Mouse (Mus musculus): ENCODE measurements around the gene Polr3f. TPM values are rescaled to one million over a fixed set of nuclear protein-coding genes. Genes with fewer than 3 reads are reported as not detected.

Gene Polr3f
- polyA plus RNA-seq, 1 experiment from 2014 or later: 6.6 TPM

DNA sequence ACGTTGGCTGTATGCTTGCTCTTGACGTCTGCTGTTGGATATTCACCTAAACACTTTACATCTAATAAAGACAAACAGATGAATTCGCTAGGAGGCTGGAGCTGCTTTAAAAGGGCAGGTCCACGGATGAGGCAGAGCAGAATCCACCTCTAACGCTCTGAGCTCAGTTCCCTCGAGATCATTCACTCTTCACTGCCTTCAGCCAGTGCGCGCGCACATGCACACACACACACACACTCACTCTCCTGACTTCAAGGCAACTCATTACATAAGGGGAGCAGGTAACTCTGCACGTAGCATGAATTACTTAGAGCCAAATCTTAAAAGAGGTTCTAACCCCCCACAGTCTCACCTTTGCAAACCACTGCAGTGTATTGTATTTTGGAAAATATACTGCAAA, 1.7 kb upstream of the Polr3f start:
- Histone ChIP-seq H3K9ac (ENCODE audit: low read depth, low read length) (no peak overlapping the region), H3K36me3 (ENCODE audit: control insufficient read depth, insufficient read depth) (no peaks in the 10 kb centered on the region), H3K27ac (ENCODE audit: low read length) (no peak overlapping the region), H3K4me2 (ENCODE audit: low read depth, low read length) (no peak overlapping the region), H3K4me3 (ENCODE audit: low read depth, low read length) (no peak overlapping the region), H3K4me1 (ENCODE audit: control insufficient read depth, low read depth, low read length) (peaks cover 14% of the 10 kb centered on the region), H3K9me3 (replicated peaks; ENCODE audit: control insufficient read depth, low read length) (no peaks in the 10 kb centered on the region), H3K27me3 (ENCODE audit: control insufficient read depth, insufficient read depth, low read depth, low read length) (peaks cover 10% of the 10 kb centered on the region)
- WGBS (ENCODE audit: insufficient replicate concordance): 50% methylated on average over 10 of the region's 10 CpGs
- ATAC-seq (ENCODE audit: low read depth): no peak

DNA sequence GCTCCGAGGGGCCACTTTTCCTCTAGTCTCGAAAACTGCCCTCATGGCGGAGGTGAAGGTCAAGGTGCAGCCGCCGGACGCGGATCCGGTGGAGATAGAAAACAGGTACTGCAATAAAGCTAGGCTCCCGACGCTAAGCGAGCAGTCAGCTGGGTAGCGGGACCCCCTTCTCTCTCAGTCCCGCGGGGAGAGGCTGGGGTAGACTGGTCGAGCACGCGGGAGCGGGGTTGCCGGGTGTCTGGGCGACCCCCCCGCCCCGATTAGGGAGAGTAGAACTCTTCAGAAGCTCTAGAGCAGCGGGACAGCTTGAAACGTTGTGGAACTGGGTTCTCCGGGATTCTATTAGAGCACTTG, 280 bp downstream of the Polr3f start:
- ATAC-seq (ENCODE audit: low read depth): peak; percentile 11
- H3K4me3 ChIP-seq (ENCODE audit: low read depth, low read length): peak overlapping the region; percentile 81
- H3K27ac ChIP-seq (ENCODE audit: low read length): peak overlapping the region; percentile 86
- H3K4me2 ChIP-seq (ENCODE audit: low read depth, low read length): peak overlapping the region; percentile 96
- no peaks in the 10 kb centered on the region for H3K9me3 ChIP-seq (replicated peaks; ENCODE audit: control insufficient read depth, low read length)
- H3K4me1 ChIP-seq (ENCODE audit: control insufficient read depth, low read depth, low read length): peaks cover 14% of the 10 kb centered on the region
- H3K36me3 ChIP-seq (ENCODE audit: control insufficient read depth, insufficient read depth): peaks cover 3% of the 10 kb centered on the region
- 0% methylated on average over 25 of the region's 25 CpGs for WGBS (ENCODE audit: insufficient replicate concordance)
- H3K9ac ChIP-seq (ENCODE audit: low read depth, low read length): peak overlapping the region; percentile 84
- H3K27me3 ChIP-seq (ENCODE audit: control insufficient read depth, insufficient read depth, low read depth, low read length): peaks cover 10% of the 10 kb centered on the region

DNA sequence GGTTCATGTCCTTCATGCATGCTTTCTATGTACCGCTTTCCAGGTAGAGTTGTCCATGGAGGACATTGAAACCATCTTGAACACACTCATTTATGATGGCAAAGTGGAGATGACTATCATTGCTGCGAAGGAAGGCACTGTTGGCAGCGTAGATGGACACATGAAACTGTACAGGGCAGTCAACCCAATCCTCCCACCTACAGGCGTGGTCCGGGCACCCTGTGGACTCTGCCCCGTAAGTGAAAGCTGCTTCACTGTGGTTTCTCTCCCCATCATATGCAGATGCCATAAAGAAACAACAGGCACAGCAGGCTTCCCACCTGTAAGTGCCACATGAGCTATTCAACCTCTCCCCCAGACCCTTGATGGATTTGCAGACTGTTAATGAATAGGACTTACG, 9.6 kb downstream of the Polr3f start:
- 85% methylated on average over 7 of the region's 7 CpGs for WGBS (ENCODE audit: insufficient replicate concordance)

DNA sequence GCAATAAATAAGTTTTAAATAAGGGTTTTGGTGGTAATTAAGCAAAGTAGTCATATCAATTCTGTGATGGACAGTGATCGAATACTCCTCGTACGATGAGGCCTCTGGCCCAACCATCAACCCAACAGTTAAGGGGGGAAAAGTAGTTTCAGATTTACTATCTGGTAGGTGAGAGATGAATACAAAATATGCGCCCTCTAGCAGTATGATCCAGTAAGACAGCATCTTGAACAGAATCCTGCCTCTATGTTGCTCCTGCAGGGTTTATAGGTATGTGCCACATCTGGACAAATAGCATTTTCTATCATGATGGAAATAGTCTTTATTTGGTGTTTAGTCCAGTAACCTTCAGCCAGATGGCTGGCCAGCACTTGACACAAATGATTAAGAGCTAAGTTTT, 13.7 kb downstream of the Polr3f start:
- Histone ChIP-seq H3K4me1 (ENCODE audit: control insufficient read depth, low read depth, low read length) (no peaks in the 10 kb centered on the region), H3K4me3 (ENCODE audit: low read depth, low read length) (no peak overlapping the region), H3K9me3 (replicated peaks; ENCODE audit: control insufficient read depth, low read length) (no peaks in the 10 kb centered on the region), H3K27me3 (ENCODE audit: control insufficient read depth, insufficient read depth, low read depth, low read length) (no peaks in the 10 kb centered on the region), H3K4me2 (ENCODE audit: low read depth, low read length) (no peak overlapping the region), H3K36me3 (ENCODE audit: control insufficient read depth, insufficient read depth) (peaks cover 24% of the 10 kb centered on the region), H3K27ac (ENCODE audit: low read length) (no peak overlapping the region), H3K9ac (ENCODE audit: low read depth, low read length) (no peak overlapping the region)
- ATAC-seq (ENCODE audit: low read depth): no peak
- 76% methylated on average over 4 of the region's 4 CpGs for WGBS (ENCODE audit: insufficient replicate concordance)

More for the DNA sequence above, 9.6 kb downstream of the Polr3f start:
- H3K36me3 ChIP-seq (ENCODE audit: control insufficient read depth, insufficient read depth): peaks cover 56% of the 10 kb centered on the region
- no peaks in the 10 kb centered on the region for H3K27me3 ChIP-seq (ENCODE audit: control insufficient read depth, insufficient read depth, low read depth, low read length)
- H3K4me1 ChIP-seq (ENCODE audit: control insufficient read depth, low read depth, low read length): no peaks in the 10 kb centered on the region
- H3K4me3 ChIP-seq (ENCODE audit: low read depth, low read length): no peak overlapping the region
- no peak for ATAC-seq (ENCODE audit: low read depth)
- H3K9ac ChIP-seq (ENCODE audit: low read depth, low read length): no peak overlapping the region
- no peak overlapping the region for H3K4me2 ChIP-seq (ENCODE audit: low read depth, low read length)
- H3K9me3 ChIP-seq (replicated peaks; ENCODE audit: control insufficient read depth, low read length): no peaks in the 10 kb centered on the region
- H3K27ac ChIP-seq (ENCODE audit: low read length): no peak overlapping the region

DNA sequence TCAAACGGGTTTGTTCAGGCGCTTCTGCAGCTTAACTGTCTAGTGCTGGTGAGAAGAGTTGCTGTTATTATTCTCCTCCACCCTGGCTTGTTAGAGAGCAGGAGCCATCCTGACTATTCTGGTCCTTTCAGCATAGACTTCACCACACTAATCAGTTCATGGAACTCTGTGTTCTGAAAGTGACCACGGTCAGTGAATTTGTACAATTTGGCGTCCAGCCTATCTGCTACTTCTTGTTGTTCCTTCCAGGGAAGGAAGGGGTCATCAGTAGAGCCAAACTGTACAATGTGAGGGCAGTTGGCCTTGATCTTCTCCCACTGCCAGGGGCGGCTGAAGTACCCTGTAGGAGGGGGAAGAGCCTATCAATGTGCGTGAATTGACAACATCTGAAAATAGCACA, 16.2 kb downstream of the Polr3f start:
- Histone ChIP-seq H3K36me3 (ENCODE audit: control insufficient read depth, insufficient read depth) (peaks cover 6% of the 10 kb centered on the region; the same call in 1 of the 2 replicates), H3K4me1 (ENCODE audit: control insufficient read depth, low read depth, low read length) (no peaks in the 10 kb centered on the region), H3K9me3 (replicated peaks; ENCODE audit: control insufficient read depth, low read length) (no peaks in the 10 kb centered on the region), H3K27ac (ENCODE audit: low read length) (no peak overlapping the region), H3K9ac (ENCODE audit: low read depth, low read length) (no peak overlapping the region), H3K4me3 (ENCODE audit: low read depth, low read length) (no peak overlapping the region), H3K27me3 (ENCODE audit: control insufficient read depth, insufficient read depth, low read depth, low read length) (no peaks in the 10 kb centered on the region), H3K4me2 (ENCODE audit: low read depth, low read length) (no peak overlapping the region)
- ATAC-seq (ENCODE audit: low read depth): 0 out of 2 replicates have a peak, but pooled peaks have one; percentile 19
- 71% methylated on average over 6 of the region's 6 CpGs for WGBS (ENCODE audit: insufficient replicate concordance)

DNA sequence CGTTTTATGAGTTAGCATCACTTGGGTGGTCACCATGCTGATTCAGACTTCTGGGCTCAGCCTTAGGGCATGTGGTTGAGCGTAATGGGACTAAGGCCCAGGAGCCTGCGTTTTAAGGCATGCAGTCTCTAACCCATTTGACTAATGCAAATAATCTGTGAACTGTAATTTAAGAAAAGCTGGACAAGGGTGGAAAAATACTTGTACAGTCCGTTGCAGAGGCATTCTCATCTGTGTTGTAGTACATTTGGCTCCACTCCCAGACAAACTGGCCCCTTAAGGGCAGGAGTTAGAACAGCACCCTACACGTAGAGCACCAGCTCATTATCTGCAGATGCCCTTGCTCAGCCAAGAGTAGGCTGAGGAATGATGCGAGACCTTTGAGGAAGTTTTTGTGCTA, 17.1 kb downstream of the Polr3f start:
- H3K4me2 ChIP-seq (ENCODE audit: low read depth, low read length): no peak overlapping the region
- no peak overlapping the region for H3K27ac ChIP-seq (ENCODE audit: low read length)
- H3K27me3 ChIP-seq (ENCODE audit: control insufficient read depth, insufficient read depth, low read depth, low read length): no peaks in the 10 kb centered on the region
- no peaks in the 10 kb centered on the region for H3K4me1 ChIP-seq (ENCODE audit: control insufficient read depth, low read depth, low read length)
- no peak overlapping the region for H3K4me3 ChIP-seq (ENCODE audit: low read depth, low read length)
- WGBS (ENCODE audit: insufficient replicate concordance): 71% methylated on average over 6 of the region's 6 CpGs
- no peaks in the 10 kb centered on the region for H3K9me3 ChIP-seq (replicated peaks; ENCODE audit: control insufficient read depth, low read length)
- ATAC-seq (ENCODE audit: low read depth): 0 out of 2 replicates have a peak, but pooled peaks have one; percentile 24
- H3K36me3 ChIP-seq (ENCODE audit: control insufficient read depth, insufficient read depth): no peaks in the 10 kb centered on the region
- H3K9ac ChIP-seq (ENCODE audit: low read depth, low read length): no peak overlapping the region

DNA sequence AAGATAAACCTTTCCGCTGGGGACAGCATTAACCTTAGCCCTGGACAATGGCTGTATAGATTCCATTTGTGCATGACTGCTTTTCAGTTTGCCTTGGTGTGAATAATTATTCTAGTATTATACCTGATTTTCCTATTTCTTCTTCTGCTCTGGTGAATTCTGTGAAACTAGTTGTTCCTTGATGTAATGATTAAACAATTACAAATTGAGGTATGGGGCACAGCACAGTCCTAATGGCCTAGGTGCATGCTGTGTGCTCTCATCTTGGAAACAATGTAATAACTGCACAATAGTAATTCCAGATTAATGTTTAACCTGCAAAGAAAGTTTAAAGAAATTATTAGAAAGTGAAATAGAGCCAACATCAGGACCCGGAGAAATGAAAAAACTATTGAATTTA, 17.5 kb downstream of the Polr3f start:
- no peak for ATAC-seq (ENCODE audit: low read depth)
- Histone ChIP-seq H3K27me3 (ENCODE audit: control insufficient read depth, insufficient read depth, low read depth, low read length) (no peaks in the 10 kb centered on the region), H3K9ac (ENCODE audit: low read depth, low read length) (no peak overlapping the region), H3K36me3 (ENCODE audit: control insufficient read depth, insufficient read depth) (no peaks in the 10 kb centered on the region), H3K27ac (ENCODE audit: low read length) (no peak overlapping the region), H3K4me2 (ENCODE audit: low read depth, low read length) (no peak overlapping the region), H3K4me3 (ENCODE audit: low read depth, low read length) (no peak overlapping the region), H3K4me1 (ENCODE audit: control insufficient read depth, low read depth, low read length) (no peaks in the 10 kb centered on the region), H3K9me3 (replicated peaks; ENCODE audit: control insufficient read depth, low read length) (no peaks in the 10 kb centered on the region)
- 80% methylated on average over 2 of the region's 2 CpGs for WGBS (ENCODE audit: insufficient replicate concordance)

DNA sequence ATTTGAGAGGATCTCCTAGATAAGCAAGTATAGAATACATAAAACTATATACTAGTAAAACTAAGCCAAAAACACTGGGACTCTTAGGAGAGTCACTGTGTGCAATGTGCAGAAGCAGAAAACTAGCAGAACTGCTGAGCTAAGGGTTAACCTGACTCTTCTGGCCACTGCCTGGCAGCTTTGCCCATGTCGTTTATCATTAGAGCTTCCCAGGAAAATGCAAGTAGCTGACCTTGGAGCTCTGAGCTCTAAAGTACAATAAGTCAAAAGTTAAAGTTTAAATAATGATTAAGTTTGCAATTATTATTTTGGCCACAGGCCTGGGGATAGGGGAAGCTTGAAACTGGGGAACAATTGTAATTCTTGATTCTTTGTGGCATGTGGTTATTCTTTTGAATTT, 18.0 kb downstream of the Polr3f start:
- ATAC-seq (ENCODE audit: low read depth): no peak
- Histone ChIP-seq H3K27ac (ENCODE audit: low read length) (no peak overlapping the region), H3K27me3 (ENCODE audit: control insufficient read depth, insufficient read depth, low read depth, low read length) (no peaks in the 10 kb centered on the region), H3K9ac (ENCODE audit: low read depth, low read length) (no peak overlapping the region), H3K4me1 (ENCODE audit: control insufficient read depth, low read depth, low read length) (no peaks in the 10 kb centered on the region), H3K4me2 (ENCODE audit: low read depth, low read length) (no peak overlapping the region), H3K9me3 (replicated peaks; ENCODE audit: control insufficient read depth, low read length) (no peaks in the 10 kb centered on the region), H3K4me3 (ENCODE audit: low read depth, low read length) (no peak overlapping the region), H3K36me3 (ENCODE audit: control insufficient read depth, insufficient read depth) (no peaks in the 10 kb centered on the region)
- WGBS (ENCODE audit: insufficient replicate concordance): 45% methylated on average over 1 of the region's 1 CpGs

DNA sequence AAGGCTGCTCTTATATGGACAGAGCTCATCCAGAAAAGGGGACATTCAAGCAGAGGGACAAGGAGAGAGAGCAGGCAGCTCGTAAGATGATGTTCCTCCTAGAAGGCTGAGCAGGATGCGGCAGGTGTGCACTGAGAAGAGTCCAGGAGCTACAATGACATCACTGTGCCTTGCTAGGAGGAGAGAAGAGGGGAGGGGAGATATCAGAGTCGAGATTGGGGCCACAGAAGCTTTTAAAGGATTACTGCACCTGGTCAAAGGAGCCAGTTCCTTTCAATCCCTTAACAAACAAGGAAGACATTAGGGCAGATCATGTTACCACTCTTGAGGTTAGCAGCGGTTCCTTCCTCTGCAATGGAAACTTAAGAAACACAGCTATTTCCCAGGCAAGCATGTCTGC, 20.0 kb downstream of the Polr3f start:
- ATAC-seq (ENCODE audit: low read depth): no peak
- no peak overlapping the region for H3K4me2 ChIP-seq (ENCODE audit: low read depth, low read length)
- WGBS (ENCODE audit: insufficient replicate concordance): 60% methylated on average over 4 of the region's 4 CpGs
- H3K36me3 ChIP-seq (ENCODE audit: control insufficient read depth, insufficient read depth): no peaks in the 10 kb centered on the region
- no peak overlapping the region for H3K4me3 ChIP-seq (ENCODE audit: low read depth, low read length)
- H3K4me1 ChIP-seq (ENCODE audit: control insufficient read depth, low read depth, low read length): no peaks in the 10 kb centered on the region
- H3K9me3 ChIP-seq (replicated peaks; ENCODE audit: control insufficient read depth, low read length): no peaks in the 10 kb centered on the region
- H3K27me3 ChIP-seq (ENCODE audit: control insufficient read depth, insufficient read depth, low read depth, low read length): no peaks in the 10 kb centered on the region
- no peak overlapping the region for H3K27ac ChIP-seq (ENCODE audit: low read length)
- H3K9ac ChIP-seq (ENCODE audit: low read depth, low read length): no peak overlapping the region
